Mouse (Mus musculus): Measurements from ENCODE around the gene Fam149a. TPM values are rescaled to one million over a fixed set of nuclear protein-coding genes. Genes with fewer than 3 reads are reported as not detected.

Gene Fam149a
- polyA plus RNA-seq, 1 experiment from 2014 or later: 57.8 TPM

GRCm38 (mm10) chr8:45302390-45302789 is 79.7 kb downstream of the Fam149a start:
- WGBS: 61% methylated on average over 8 of the region's 8 CpGs
- no peak for DNase-seq (ENCODE audit: low spot score)

GRCm38 (mm10) chr8:45295276-45295675 is 86.8 kb downstream of the Fam149a start:
- H3K9me3 ChIP-seq (replicated peaks; ENCODE audit: low read length): no peaks in the 10 kb centered on the region
- TF ChIP-seq CTCF (IDR thresholded peaks at IDR 0.05; ENCODE audit: low read depth): no peak
- no peak overlapping the region for H3K27ac ChIP-seq
- ATAC-seq (replicated peaks; ENCODE audit: low FRiP score, low read depth) (no peak), DNase-seq (ENCODE audit: low spot score) (no peak)
- no peak overlapping the region for H3K4me2 ChIP-seq (ENCODE audit: low read length)
- H3K4me1 ChIP-seq (replicated peaks; ENCODE audit: insufficient read depth, low read length): no peaks in the 10 kb centered on the region
- no peaks in the 10 kb centered on the region for H3K27me3 ChIP-seq (ENCODE audit: insufficient read depth, low read length)
- H3K4me3 ChIP-seq (replicated peaks; ENCODE audit: low read depth, low read length): no peak overlapping the region
- no peaks in the 10 kb centered on the region for H3K36me3 ChIP-seq (ENCODE audit: insufficient read depth, low read length)
- WGBS: 91% methylated on average over 6 of the region's 6 CpGs
- no peak overlapping the region for H3K9ac ChIP-seq (ENCODE audit: low read depth, low read length)

More at GRCm38 (mm10) chr8:45302390-45302789, 79.7 kb downstream of the Fam149a start:
- Histone ChIP-seq H3K27me3 (ENCODE audit: insufficient read depth, low read length) (no peaks in the 10 kb centered on the region), H3K9ac (ENCODE audit: low read depth, low read length) (no peak overlapping the region), H3K4me1 (replicated peaks; ENCODE audit: insufficient read depth, low read length) (no peaks in the 10 kb centered on the region), H3K27ac (no peak overlapping the region), H3K9me3 (replicated peaks; ENCODE audit: low read length) (no peaks in the 10 kb centered on the region), H3K4me3 (replicated peaks; ENCODE audit: low read depth, low read length) (no peak overlapping the region), H3K36me3 (ENCODE audit: insufficient read depth, low read length) (no peaks in the 10 kb centered on the region), H3K4me2 (ENCODE audit: low read length) (no peak overlapping the region)
- no peak for TF ChIP-seq CTCF (IDR thresholded peaks at IDR 0.05; ENCODE audit: low read depth)
- ATAC-seq (replicated peaks; ENCODE audit: low FRiP score, low read depth): no peak

- ATAC-seq (replicated peaks; ENCODE audit: low FRiP score, low read depth) (no peak), DNase-seq (ENCODE audit: low spot score) (no peak)
- Histone ChIP-seq H3K4me2 (ENCODE audit: low read length) (no peak within 1 kb of the TSS), H3K4me1 (replicated peaks; ENCODE audit: insufficient read depth, low read length) (no peaks in the 10 kb centered on the region), H3K27me3 (ENCODE audit: insufficient read depth, low read length) (no peaks in the 10 kb centered on the region), H3K9ac (ENCODE audit: low read depth, low read length) (no peak within 1 kb of the TSS), H3K27ac (no peak within 1 kb of the TSS), H3K36me3 (ENCODE audit: insufficient read depth, low read length) (no peaks in the 10 kb centered on the region), H3K9me3 (replicated peaks; ENCODE audit: low read length) (no peaks in the 10 kb centered on the region), H3K4me3 (replicated peaks; ENCODE audit: low read depth, low read length) (no peak within 1 kb of the TSS)
- WGBS: 88% methylated on average over 7 of the region's 7 CpGs
- no peak for TF ChIP-seq CTCF (IDR thresholded peaks at IDR 0.05; ENCODE audit: low read depth)
These were observed 87.4 kb downstream of the Fam149a start, which contains the start of gene Klkb1 for GRCm38 (mm10) chr8:45294687-45295086. TSS of gene Klkb1 (minus strand) at chr8:45294859.

GRCm38 (mm10) chr8:45291790-45292189 is 90.3 kb downstream of the Fam149a start:
- Histone ChIP-seq H3K4me1 (replicated peaks; ENCODE audit: insufficient read depth, low read length) (no peaks in the 10 kb centered on the region), H3K27me3 (ENCODE audit: insufficient read depth, low read length) (no peaks in the 10 kb centered on the region), H3K36me3 (ENCODE audit: insufficient read depth, low read length) (no peaks in the 10 kb centered on the region), H3K9ac (ENCODE audit: low read depth, low read length) (no peak overlapping the region), H3K9me3 (replicated peaks; ENCODE audit: low read length) (no peaks in the 10 kb centered on the region), H3K4me3 (replicated peaks; ENCODE audit: low read depth, low read length) (no peak overlapping the region), H3K4me2 (ENCODE audit: low read length) (no peak overlapping the region), H3K27ac (no peak overlapping the region)
- no peak for ATAC-seq (replicated peaks; ENCODE audit: low FRiP score, low read depth)
- TF ChIP-seq CTCF (IDR thresholded peaks at IDR 0.05; ENCODE audit: low read depth): no peak
- 89% methylated on average over 2 of the region's 2 CpGs for WGBS
- no peak for DNase-seq (ENCODE audit: low spot score)

Other genes starting within 250 kb of the Fam149a start
- gene F11, start 120.3 kb downstream of the Fam149a start, polyA plus RNA-seq (2015; fragmentation: Nextera tagmentation; extraction: Ambion mirVana): not detected in 2 replicates
- gene Klkb1, start 87.4 kb downstream of the Fam149a start, polyA plus RNA-seq (2015; fragmentation: Nextera tagmentation; extraction: Ambion mirVana): 0.06 and 0.08 TPM in 2 replicates
- gene Gm45753, start 73.8 kb downstream of the Fam149a start, polyA plus RNA-seq (2015; fragmentation: Nextera tagmentation; extraction: Ambion mirVana): 0.43 and 0.71 TPM in 2 replicates
- 3.6 and 3.9 TPM in 2 replicates for gene Cyp4v3, start 49.1 kb downstream of the Fam149a start, polyA plus RNA-seq (2015; fragmentation: Nextera tagmentation; extraction: Ambion mirVana)
- gene Tlr3, start 28.8 kb upstream of the Fam149a start, polyA plus RNA-seq (2015; fragmentation: Nextera tagmentation; extraction: Ambion mirVana): 4.6 and 4.7 TPM in 2 replicates
- 41.6 and 45.5 TPM in 2 replicates for gene Sorbs2, start 125.5 kb upstream of the Fam149a start, polyA plus RNA-seq (2015; fragmentation: Nextera tagmentation; extraction: Ambion mirVana)